In genomic region chr16:45471836-45472235, GRCm38 (mm10) we compare ENCODE assay signal across 22 mouse cellular contexts. TPM values are rescaled to one million over a fixed set of nuclear protein-coding genes. Genes with fewer than 3 reads are reported as not detected.
DNase-seq lines count a peak whose midpoint lies in the region; ATAC-seq and TF ChIP-seq lines count a peak whose summit lies in the region.
"Not testable (repeated sequence)": the region's sequence is repeated elsewhere in the genome, so short reads cannot be mapped to it uniquely, and the experiment has no call there.
"Had no signal": no experiment of that assay in that cellular context is flagged by ENCODE, and none has a peak within 500 bp of the region (broad histone marks: within the 10 kb centered on the region; RNA-seq: fewer than 3 reads in every experiment).

No protein-coding gene starts in this region.

- H3K36me3 ChIP-seq in kidney, postnatal 0 days (ENCODE audit: insufficient read depth, low read length); liver, adult 2 months (ENCODE audit: control insufficient read depth, insufficient read depth, low read length): not testable (repeated sequence)

- not testable (repeated sequence) for H3K4me3 ChIP-seq in kidney, postnatal 0 days (replicated peaks; ENCODE audit: low read depth, low read length); liver, adult 2 months (ENCODE audit: insufficient read depth, low read depth, low read length)

- DNase-seq in adrenal gland, adult (ENCODE audit: inconsistent age in 2 of 2, low spot score in 1 of 2): peak; percentile 6 to 50
- peak; percentile 4 for DNase-seq in kidney, adult 11 months
- peak; percentile 27 to 78 for DNase-seq in kidney, adult 8-10 months
- peak; percentile 26 for DNase-seq in kidney, postnatal 0 days (ENCODE audit: low spot score)
- peak; percentile 41 to 72 for DNase-seq in kidney, postnatal 25 days
- peak; percentile 23 for DNase-seq in liver, adult 2 months (ENCODE audit: extremely low read depth, low read depth, low spot score)
- DNase-seq in ovary, postnatal 36 days (ENCODE audit: low spot score): peak; percentile 11

- not testable (repeated sequence) for H3K27ac ChIP-seq in kidney, postnatal 0 days; liver, adult 2 months (replicated peaks; ENCODE audit: insufficient read depth, low read depth, low read length)

- H3K9me3 ChIP-seq in kidney, postnatal 0 days (replicated peaks; ENCODE audit: low read length): not testable (repeated sequence)

- not testable (repeated sequence) for TF ChIP-seq POLR2A in liver, adult 2 months (IDR thresholded peaks at IDR 0.05; ENCODE audit: extremely low read depth, insufficient read depth, low read length)

- 32% methylated on average over 3 of the region's 3 CpGs for WGBS in kidney, postnatal 0 days
- 38% methylated on average over 3 of the region's 3 CpGs for WGBS in liver, adult 2 months

- not testable (repeated sequence) for H3K4me1 ChIP-seq in kidney, postnatal 0 days (replicated peaks; ENCODE audit: insufficient read depth, low read length); liver, adult 2 months (ENCODE audit: control insufficient read depth, insufficient read depth, low read length)

- H3K9ac ChIP-seq in kidney, postnatal 0 days (ENCODE audit: low read depth, low read length); liver, adult 2 months (ENCODE audit: low read depth, low read length): not testable (repeated sequence)

- H3K79me2 ChIP-seq in liver, adult 2 months (ENCODE audit: control insufficient read depth, insufficient read depth, low read length): not testable (repeated sequence)

- H3K27me3 ChIP-seq in kidney, postnatal 0 days (ENCODE audit: insufficient read depth, low read length); liver, adult 2 months (ENCODE audit: control insufficient read depth, insufficient read depth, low read length): not testable (repeated sequence)

- not testable (repeated sequence) for TF ChIP-seq CTCF in kidney, postnatal 0 days (IDR thresholded peaks at IDR 0.05; ENCODE audit: low read depth); liver, adult 2 months (IDR thresholded peaks at IDR 0.05; ENCODE audit: low read depth, low read length)

- H3K4me2 ChIP-seq in kidney, postnatal 0 days (ENCODE audit: low read length): not testable (repeated sequence)

- ATAC-seq in kidney, postnatal 0 days (replicated peaks; ENCODE audit: low FRiP score, low read depth): not testable (repeated sequence)

RNA-seq across cellular contexts. Expression of gene Gm609, which starts 20.9 kb away (rescaled TPM):
- polyA plus RNA-seq in kidney, postnatal 0 days (2015; fragmentation: Nextera tagmentation; extraction: Ambion mirVana): 0.47 and 0.49 TPM in 2 replicates
- 0.46 and 0.74 TPM in 2 replicates for total RNA-seq in liver, adult 2 months (2014; rRNA removed)
- polyA plus RNA-seq in liver, adult 2 months (2012; rRNA removed): 0.04 and 0.07 TPM in 2 replicates
- total RNA-seq: adrenal gland, postnatal 25 days; ES-E14; heart, adult 18-20 months; heart, postnatal 10 days; heart, postnatal 36 days had no signal
- polyA plus RNA-seq: brain, embryonic 14.5 days; embryonic facial prominence, embryonic 10.5 days; embryonic facial prominence, embryonic 13.5 days; erythroblast, embryonic 14.5 days; forebrain, embryonic 12.5 days; forebrain, embryonic 15.5 days; heart, embryonic 12.5 days; heart, embryonic 15.5 days; hindbrain, embryonic 10.5 days; hindbrain, embryonic 13.5 days had no signal

Comparison
In these comparisons a context has a peak if more than half of its experiments do, and no peak if none do; other contexts are left out.
1. DNase-seq: peak in every context shown above with its lines; median percentile 56 in kidney, postnatal 25 days; 52 in kidney, adult 8-10 months; 28 in adrenal gland, adult; 26 in kidney, postnatal 0 days; 23 in liver, adult 2 months; 11 in ovary, postnatal 36 days; 4 in kidney, adult 11 months.